ENCODE assay signal across 20 mouse cellular contexts in genomic region chr3:139169740-139170139, GRCm38 (mm10). TPM values are rescaled to one million over a fixed set of nuclear protein-coding genes. Genes with fewer than 3 reads are reported as not detected.
"Had no signal": no experiment of that assay in that cellular context is flagged by ENCODE, and none has a peak within 500 bp of the region (broad histone marks: within the 10 kb centered on the region; RNA-seq: fewer than 3 reads in every experiment).

No protein-coding gene starts in this region.

- H3K27ac ChIP-seq: limb, embryonic 10.5 days; liver, embryonic 15.5 days; midbrain, embryonic 13.5 days had no signal

- H3K9me3 ChIP-seq: limb, embryonic 10.5 days; liver, embryonic 15.5 days; midbrain, embryonic 13.5 days had no signal

- H3K9ac ChIP-seq: liver, embryonic 15.5 days; midbrain, embryonic 13.5 days had no signal

- H3K36me3 ChIP-seq: limb, embryonic 10.5 days; liver, embryonic 15.5 days; midbrain, embryonic 13.5 days had no signal

- H3K4me3 ChIP-seq: limb, embryonic 10.5 days; liver, embryonic 15.5 days; midbrain, embryonic 13.5 days had no signal

- ATAC-seq: lung, postnatal 0 days; midbrain, embryonic 13.5 days had no signal

- DNase-seq: kidney, adult 18-20 months; kidney, postnatal 10 days; kidney, postnatal 4 days; lung, adult 2 months; lung, postnatal 36 days; right cerebral cortex, adult 18-20 months; right cerebral cortex, postnatal 4 days; spleen, adult 18-20 months; thymus, adult 18-20 months; thymus, postnatal 14 days had no signal

- H3K4me2 ChIP-seq: liver, embryonic 11.5 days; liver, embryonic 15.5 days; midbrain, embryonic 13.5 days had no signal

- H3K4me1 ChIP-seq: limb, embryonic 10.5 days; liver, embryonic 15.5 days had no signal

- H3K27me3 ChIP-seq: liver, embryonic 15.5 days; midbrain, embryonic 13.5 days had no signal

RNA-seq across cellular contexts. Expression of gene Stpg2, which starts 35.8 kb away (rescaled TPM):
- total RNA-seq: megakaryocyte progenitor cell, adult 5-6 weeks; monocyte, adult 5-6 weeks had no signal
- polyA plus RNA-seq: limb, embryonic 14.5 days; liver, embryonic 11.5 days; liver, embryonic 15.5 days; lung, adult 2 months; lung, postnatal 0 days; neural tube, embryonic 14.5 days; stomach, embryonic 14.5 days had no signal
